Mouse (Mus musculus): ENCODE measurements at regions not wholly inside any gene's neighbourhood (a gene's known extent, or its start where the extent isn't known, plus 50 kb on each side); places are given as distances from the start of the nearest gene placed in this dataset.
"Not testable (repeated sequence)": the region's sequence is repeated elsewhere in the genome, so short reads cannot be mapped to it uniquely, and the experiment has no call there.

- DNase-seq: no peak
Observed at GRCm38 (mm10) chr1:35201083-35201879, 351.5 kb downstream of the Plekhb2 start.

- no peak for DNase-seq
Observed at GRCm38 (mm10) chr1:35201880-35202220, 352.1 kb downstream of the Plekhb2 start.

GRCm38 (mm10) chr1:35202551-35202950, 352.8 kb downstream of the Plekhb2 start:
- no peak for DNase-seq

DNA sequence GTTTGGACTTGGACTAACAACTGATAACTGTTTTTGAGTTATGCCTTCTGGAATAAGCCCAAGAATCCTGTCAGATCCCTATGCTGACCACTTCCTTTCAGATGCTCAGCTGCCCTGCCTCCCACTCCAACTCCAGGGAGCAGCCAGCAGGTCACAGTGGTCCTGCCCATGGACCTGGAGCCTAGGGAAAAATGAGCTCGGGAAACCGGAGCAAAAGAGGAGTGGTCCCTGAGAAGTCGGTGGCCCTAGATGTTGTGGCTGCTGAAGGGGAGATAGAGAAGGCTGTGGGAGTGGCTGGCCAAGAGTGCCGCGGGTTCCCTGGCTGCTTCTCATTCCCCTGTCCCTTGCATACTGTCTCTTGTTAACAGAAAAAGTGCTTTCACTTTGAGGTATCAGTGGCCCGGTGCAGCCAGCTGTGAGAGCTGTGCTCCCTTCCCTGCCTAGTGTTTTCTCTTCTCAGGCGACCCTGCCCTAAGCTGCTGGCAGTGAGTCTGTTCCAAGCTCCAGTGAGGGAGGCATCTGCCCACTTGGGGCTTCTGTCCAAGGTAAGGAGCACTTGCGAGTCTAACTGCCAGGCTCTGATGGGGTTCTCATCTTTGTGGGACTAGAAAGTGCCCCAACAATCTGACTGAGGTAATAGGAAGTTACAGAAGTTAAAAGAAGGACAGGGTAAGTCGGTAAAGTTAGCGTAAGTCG, 357.2 kb downstream of the Plekhb2 start:
- no peak for DNase-seq

DNA sequence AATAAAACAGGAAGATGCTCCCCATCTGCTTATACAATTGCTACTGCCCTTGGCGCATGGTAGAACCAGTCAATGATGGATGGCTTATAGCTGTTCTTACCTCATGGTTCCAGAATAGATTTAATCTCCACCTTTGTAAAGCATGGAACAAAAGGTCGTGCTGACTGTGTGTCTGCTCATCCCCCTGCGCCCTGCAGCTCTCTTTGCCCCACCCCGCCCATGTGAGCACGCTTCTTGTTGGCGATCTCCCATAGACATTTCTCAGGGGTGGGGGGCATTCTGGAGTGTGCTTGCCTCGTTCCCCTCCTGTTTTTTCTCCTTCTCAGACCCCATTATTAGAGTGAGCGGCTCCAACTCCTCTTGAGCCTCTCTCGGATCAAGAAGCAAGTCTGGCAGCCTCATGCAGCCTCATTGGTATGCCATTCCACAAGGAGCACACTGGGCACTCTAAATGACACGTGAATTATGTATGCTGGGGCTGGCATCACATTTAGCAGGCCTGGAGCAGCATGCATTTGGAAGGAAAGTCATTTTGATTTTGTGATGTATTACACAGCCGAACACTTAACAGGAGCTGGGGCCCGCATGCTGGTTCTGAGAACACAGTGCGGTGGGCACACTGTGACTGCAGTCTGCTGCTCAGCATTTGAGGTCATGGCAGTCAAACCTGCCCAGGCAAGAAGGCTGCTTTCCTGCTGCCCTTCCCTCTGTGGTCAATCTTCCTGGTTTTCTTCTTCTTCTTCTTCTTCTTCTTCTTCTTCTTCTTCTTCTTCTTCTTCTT, 362.5 kb downstream of the Plekhb2 start:
- DNase-seq: no peak

- DNase-seq: no peak
Observed at GRCm38 (mm10) chr1:35213875-35214274, 364.1 kb downstream of the Plekhb2 start.

- DNase-seq: no peak
Observed at GRCm38 (mm10) chr1:35216411-35216810, 366.6 kb downstream of the Plekhb2 start.

GRCm38 (mm10) chr1:35220215-35220614, 370.4 kb downstream of the Plekhb2 start:
- DNase-seq: not testable (repeated sequence)

DNA sequence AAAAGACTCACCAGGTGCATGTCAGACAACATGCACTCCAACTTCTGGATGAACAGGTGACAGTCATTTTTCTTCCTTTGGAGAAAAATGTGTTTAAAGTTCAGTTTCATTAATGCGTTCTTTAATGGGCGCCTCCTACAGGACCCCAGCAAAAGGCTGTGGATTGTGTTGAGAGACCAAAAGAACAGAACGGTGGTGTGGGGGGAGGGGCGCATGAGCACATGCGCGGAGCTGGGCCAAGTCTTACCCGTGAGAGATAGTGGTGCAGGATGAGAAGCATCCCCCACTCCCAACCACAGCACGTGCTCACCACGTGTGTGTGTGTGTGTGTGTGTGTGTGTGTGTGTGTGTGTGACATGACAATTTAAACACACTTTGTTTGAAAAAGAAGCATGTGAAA, 371.0 kb downstream of the Plekhb2 start:
- no peak for DNase-seq

- no peak for DNase-seq
Observed at GRCm38 (mm10) chr1:35232592-35232991, 382.8 kb downstream of the Plekhb2 start.

- no peak for DNase-seq
Observed at GRCm38 (mm10) chr1:35238139-35238538, 388.4 kb downstream of the Plekhb2 start.

- DNase-seq: no peak
Observed at GRCm38 (mm10) chr1:35242849-35243248, 393.1 kb downstream of the Plekhb2 start.

- DNase-seq: no peak
Observed at GRCm38 (mm10) chr1:35243339-35243738, 393.6 kb downstream of the Plekhb2 start.

DNA sequence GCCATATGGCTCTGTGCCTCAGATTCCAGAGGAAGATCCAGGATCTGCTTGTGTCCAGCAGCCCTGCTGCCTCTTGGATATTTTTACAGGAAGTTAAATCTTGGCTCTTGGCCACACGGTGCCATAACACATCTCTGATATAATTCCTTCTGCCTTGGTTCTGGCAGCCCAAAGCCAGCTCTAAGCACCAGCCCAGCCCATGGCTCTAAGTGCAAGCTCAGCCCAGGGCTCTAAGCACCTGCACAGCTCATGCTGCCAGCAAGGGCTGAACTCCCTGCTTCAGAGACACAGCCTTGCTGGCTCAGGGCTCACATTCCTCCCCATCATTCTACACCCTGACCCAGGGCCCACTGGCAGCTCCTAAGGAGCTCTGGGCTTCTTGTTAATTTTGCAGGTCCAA, 415.3 kb downstream of the Plekhb2 start:
- no peak for DNase-seq

- no peak for DNase-seq
Observed at GRCm38 (mm10) chr1:35266626-35267025, 416.9 kb downstream of the Plekhb2 start.

DNA sequence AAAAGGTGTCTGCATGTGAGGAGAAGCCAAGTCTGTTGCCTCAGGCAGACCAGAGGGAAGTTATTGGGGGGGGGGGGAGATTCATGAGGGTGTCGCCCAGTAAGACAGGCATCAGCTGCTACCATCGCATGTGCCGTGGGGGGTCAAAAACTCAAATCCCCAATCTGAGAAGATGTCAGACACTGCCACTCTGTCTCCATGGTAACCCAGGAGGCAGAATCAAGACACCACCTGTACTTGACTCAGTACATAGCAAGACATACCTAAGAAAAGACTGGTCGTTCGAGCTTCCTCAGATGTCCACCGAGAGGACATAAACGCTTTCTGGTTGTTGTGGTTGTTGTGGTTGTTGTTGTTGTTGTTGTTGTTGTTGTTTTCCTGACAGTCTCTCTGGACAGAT, 418.1 kb downstream of the Plekhb2 start:
- no peak for DNase-seq

- no peak for DNase-seq
Observed at GRCm38 (mm10) chr1:35274978-35275377, 425.2 kb downstream of the Plekhb2 start.
